Mouse (Mus musculus): ENCODE data around the gene Disp3. TPM values are rescaled to one million over a fixed set of nuclear protein-coding genes. Genes with fewer than 3 reads are reported as not detected.

Gene Disp3
- total RNA-seq, 1 experiment from 2014 or later, result not detected

- no peak for ATAC-seq (ENCODE audit: extremely low read depth, insufficient number of reproducible peaks, low FRiP score, poor library complexity, severe bottlenecking)
Observed at GRCm38 (mm10) chr4:148293319-148293718, 5.6 kb upstream of the Disp3 start.

DNA sequence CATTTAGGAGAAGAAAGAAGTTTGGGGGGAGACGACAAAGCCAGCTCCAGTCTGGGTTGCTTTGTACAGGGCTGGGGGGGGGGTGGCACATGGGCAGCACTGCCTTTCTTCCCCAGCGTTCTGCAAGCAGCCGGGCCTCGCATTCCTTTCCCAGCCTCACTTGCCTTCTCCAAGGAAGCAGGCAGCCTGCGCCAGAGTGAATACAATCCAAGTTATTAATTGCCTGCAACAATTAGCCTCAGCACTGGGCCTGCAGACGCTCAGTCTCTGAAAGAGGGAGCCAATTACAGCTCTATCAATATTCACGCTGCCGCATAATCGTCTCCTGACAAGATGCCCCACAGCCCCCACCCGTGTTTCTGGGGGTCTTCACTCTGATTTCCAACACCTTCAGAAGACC is 4.1 kb upstream of the Disp3 start:
- ATAC-seq (ENCODE audit: extremely low read depth, insufficient number of reproducible peaks, low FRiP score, poor library complexity, severe bottlenecking), result no peak

- ATAC-seq (ENCODE audit: extremely low read depth, insufficient number of reproducible peaks, low FRiP score, poor library complexity, severe bottlenecking), result no peak
Observed at GRCm38 (mm10) chr4:148291080-148291479, 3.3 kb upstream of the Disp3 start.

DNA sequence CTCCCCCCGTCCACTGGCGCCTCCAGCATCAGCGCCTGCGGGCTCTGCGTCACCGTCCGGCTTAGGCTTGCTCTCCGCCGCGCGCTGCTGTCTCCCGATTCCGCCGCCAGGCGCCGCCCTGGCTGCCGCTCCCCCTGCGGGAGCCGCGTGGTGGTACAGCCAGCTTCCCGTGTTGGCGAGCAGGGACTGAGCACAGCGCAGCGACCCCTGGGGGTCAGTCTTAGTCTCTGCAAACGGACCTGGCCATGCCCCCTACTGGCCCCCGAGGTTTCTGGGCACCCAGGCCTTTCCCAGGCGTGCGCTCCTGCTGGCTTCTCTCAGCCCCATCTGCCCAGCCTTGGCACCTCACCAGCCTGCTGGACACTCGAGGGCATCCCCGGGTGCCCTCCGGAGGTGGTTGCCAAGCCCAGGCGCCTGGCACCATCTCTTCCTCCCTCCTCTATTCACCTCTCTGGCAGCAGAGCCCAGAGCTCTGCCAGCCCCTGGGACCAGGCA is 337 bp upstream of the Disp3 start:
- ATAC-seq (ENCODE audit: extremely low read depth, insufficient number of reproducible peaks, low FRiP score, poor library complexity, severe bottlenecking), result no peak

GRCm38 (mm10) chr4:148287041-148287440 is 724 bp downstream of the Disp3 start:
- ATAC-seq (ENCODE audit: extremely low read depth, insufficient number of reproducible peaks, low FRiP score, poor library complexity, severe bottlenecking), result no peak

DNA sequence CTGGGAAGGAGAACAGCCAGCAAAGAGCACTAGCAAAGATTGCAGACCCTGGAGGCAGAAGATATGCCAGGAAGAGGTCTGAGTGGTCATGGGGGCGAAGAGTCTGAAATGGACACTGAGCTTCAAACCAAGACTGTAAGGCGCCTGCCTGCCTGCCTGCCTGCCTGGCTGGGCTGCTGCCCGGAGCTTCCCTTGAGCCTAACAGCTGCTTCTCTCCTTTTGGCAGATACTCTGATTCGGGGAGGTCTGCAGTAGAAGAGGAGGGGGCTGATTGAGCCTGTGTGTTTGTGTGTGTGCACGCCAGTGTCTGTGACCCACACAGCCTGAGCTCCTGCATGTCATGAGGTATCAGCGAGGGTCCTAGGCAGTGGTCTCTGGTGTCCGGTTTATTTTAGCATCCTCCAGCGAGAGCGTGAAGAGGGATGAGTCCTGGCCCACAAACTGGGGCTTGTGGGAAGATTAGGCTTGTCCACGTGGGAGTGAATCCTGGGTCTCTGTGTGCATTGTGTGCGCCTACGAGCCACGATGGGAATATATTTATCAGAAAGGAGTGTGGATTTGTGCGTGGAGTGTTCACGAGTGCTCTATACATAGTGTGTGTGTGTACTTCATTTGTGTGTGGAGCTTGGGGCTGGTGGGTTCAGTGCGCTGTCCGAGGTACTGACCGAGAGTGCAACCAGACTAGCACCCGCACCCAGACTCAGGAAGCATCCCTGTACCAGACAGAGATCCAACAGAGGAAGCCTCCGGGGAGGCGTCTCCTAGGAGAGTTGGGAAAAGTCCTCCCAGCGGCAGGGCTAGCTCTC is 1.3 kb downstream of the Disp3 start:
- no peak for ATAC-seq (ENCODE audit: extremely low read depth, insufficient number of reproducible peaks, low FRiP score, poor library complexity, severe bottlenecking)

DNA sequence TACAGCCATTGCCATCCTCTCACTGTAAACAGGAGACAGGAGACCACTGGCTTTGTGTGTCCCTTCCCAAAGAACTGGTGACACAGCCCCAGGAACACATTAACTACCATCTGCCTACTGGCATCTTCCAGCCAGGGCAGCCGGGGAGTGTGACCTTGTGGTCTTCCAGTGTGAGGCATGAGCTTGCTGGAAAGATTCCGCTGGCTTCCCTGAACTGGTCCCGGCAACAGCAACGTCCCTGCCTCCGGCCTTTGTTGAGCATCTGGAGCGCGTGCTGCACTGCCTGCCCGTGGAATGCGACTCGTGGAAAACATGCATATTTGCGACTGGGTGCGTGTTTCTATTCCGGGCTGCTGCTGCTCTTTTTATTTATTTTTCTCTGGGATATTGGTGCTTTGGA is 3.5 kb downstream of the Disp3 start:
- no peak for ATAC-seq (ENCODE audit: extremely low read depth, insufficient number of reproducible peaks, low FRiP score, poor library complexity, severe bottlenecking)

- no peak for ATAC-seq (ENCODE audit: extremely low read depth, insufficient number of reproducible peaks, low FRiP score, poor library complexity, severe bottlenecking)
Observed at GRCm38 (mm10) chr4:148276816-148277491, 10.8 kb downstream of the Disp3 start.

GRCm38 (mm10) chr4:148274671-148275070 is 13.1 kb downstream of the Disp3 start:
- ATAC-seq (ENCODE audit: extremely low read depth, insufficient number of reproducible peaks, low FRiP score, poor library complexity, severe bottlenecking), result no peak

- no peak for ATAC-seq (ENCODE audit: extremely low read depth, insufficient number of reproducible peaks, low FRiP score, poor library complexity, severe bottlenecking)
Observed at GRCm38 (mm10) chr4:148273229-148273628, 14.5 kb downstream of the Disp3 start.

DNA sequence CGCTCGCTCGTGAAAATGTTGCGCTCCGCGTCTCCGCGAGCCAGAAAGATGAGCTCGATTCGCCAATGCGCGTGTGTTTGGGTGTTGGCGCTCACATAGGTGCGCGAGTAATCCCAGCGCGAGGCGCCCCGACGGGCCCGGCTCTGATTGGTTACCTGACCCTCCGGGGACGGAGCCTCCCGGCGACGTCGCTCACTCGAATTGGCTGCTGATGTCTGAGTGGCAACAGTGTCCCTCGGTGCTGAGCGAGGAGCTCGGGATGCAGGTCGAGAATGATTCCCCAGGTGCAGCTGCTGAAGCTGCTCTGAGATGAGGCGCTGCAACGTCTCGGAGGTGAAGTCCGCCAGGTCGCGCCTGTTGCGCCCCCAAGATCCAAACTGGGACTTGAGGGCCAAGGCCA is 16.1 kb downstream of the Disp3 start:
- ATAC-seq (ENCODE audit: extremely low read depth, insufficient number of reproducible peaks, low FRiP score, poor library complexity, severe bottlenecking), result no peak

DNA sequence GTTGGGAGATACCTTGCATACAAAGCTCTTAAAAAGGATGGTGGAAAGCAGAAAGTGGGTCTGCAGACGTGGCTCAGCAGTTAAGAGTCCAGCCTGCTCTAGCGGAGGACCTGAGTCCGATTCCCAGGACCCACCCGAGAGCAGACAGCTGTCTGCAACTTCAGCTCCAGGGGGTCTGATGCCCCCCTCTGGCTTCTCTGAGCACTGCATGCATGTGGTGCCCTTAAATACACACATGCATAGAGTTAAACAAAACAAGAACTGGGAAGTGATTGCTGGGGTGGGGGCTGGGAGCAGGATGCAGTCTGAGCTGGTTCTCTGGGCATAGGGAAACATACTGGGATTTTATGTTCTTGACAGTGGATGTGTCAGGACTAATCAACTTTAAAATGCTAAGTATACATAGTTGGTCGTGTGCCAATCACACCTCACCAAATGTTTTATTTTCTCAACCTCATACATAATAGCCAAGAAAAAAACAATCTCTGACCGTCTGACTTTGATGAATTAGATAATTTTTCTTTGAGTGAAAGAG is 20.7 kb downstream of the Disp3 start:
- no peak for ATAC-seq (ENCODE audit: extremely low read depth, insufficient number of reproducible peaks, low FRiP score, poor library complexity, severe bottlenecking)

DNA sequence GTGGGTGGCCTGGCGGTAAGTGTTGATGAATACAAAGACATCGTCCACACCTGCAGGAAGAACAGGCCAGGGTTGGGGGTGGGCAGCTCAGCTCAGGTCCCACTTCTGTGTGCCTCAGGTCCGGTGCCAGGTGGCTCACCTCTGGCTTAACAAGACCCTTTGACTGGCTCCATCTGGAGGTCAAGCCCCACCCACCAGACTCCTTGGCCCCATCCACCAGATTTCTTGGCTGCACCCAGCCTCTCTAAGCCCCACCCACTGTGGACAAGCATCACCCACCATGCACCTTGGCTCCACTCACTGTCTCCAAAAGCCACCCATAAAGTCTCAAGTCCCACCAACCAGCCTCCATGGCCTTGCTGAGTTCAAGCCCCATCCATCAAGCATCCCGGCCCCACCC is 27.8 kb downstream of the Disp3 start:
- no peak for ATAC-seq (ENCODE audit: extremely low read depth, insufficient number of reproducible peaks, low FRiP score, poor library complexity, severe bottlenecking)

DNA sequence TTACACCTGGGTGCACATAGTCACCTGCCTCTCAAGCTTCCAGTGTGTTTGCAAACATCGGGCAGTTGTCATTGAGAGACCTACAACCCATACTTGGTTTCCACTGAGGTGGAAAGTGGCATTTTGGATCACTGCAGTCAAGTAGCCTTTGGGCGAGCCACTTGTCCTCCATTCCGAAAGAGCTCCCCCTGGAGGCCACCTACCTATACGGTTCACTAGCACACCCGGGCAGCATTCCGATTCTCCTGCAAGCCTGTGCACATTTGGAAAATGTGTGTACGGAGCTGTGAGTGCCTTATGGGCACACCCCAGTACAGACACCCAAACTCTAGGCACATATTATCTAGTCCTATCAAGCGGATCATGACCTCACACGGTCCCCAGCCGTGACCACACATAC is 38.4 kb downstream of the Disp3 start:
- ATAC-seq (ENCODE audit: extremely low read depth, insufficient number of reproducible peaks, low FRiP score, poor library complexity, severe bottlenecking), result no peak

DNA sequence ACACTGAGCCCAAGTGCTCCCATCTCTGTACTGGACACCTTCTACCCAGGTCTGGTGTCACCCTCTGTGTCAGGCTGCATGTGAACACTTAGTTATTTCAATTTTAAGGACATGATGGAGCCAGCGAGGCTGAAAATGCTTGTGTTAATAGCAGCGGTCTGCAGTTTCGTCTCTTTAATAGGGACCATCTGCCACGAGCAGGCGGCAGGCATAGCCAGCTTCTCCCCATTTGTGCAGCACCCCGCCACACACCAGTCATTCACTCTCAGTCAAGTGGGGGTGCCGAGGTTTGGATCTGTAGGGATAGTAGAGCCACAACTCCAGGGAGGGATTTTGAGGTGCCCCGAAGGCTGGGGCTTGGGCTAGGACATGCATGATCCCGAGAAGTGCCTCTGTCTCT is 47.4 kb downstream of the Disp3 start:
- no peak for ATAC-seq (ENCODE audit: extremely low read depth, insufficient number of reproducible peaks, low FRiP score, poor library complexity, severe bottlenecking)

- no peak for ATAC-seq (ENCODE audit: extremely low read depth, insufficient number of reproducible peaks, low FRiP score, poor library complexity, severe bottlenecking)
Observed at GRCm38 (mm10) chr4:148239474-148240130, 48.2 kb downstream of the Disp3 start.

DNA sequence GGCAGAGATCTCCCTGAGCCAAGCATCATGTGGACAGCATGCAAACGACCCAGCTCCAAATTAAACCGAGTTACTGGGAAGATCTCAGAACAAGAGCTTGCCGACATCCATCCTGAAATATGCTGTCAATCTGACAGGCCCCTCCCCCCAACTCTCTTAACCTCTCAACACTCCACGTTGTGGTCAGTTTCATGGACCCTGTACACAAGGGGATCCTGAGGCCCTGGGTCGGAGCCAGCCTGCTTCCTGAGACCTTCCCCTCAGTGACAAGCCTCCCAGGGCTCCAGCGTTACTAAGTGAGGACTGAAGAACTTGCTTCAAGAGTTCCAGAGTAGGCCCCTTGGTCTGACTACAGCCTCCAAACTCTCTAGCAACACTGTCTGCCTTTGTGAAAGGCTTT is 48.8 kb downstream of the Disp3 start:
- ATAC-seq (ENCODE audit: extremely low read depth, insufficient number of reproducible peaks, low FRiP score, poor library complexity, severe bottlenecking), result no peak

DNA sequence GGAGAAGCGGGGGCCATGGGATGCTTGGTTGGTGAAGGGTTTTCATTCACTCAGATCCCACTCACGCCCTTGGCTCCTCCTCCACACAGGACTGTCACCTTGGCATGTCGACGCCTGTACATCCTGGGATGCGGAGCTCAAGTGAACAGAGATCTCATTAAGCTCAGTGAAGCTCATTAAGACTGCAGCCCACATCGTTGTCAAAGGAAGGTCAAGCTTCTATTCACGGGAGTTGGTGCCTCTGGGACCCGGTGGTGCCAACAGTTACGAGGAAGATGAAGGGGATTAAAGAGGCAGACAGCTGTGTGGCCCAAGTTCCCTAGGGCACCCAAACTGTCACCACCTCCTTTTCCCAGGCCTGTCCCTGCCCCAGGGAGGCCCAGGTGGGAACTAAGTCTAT is 49.5 kb downstream of the Disp3 start:
- no peak for ATAC-seq (ENCODE audit: extremely low read depth, insufficient number of reproducible peaks, low FRiP score, poor library complexity, severe bottlenecking)

GRCm38 (mm10) chr4:148236664-148237063 is 51.1 kb downstream of the Disp3 start:
- ATAC-seq (ENCODE audit: extremely low read depth, insufficient number of reproducible peaks, low FRiP score, poor library complexity, severe bottlenecking), result no peak

DNA sequence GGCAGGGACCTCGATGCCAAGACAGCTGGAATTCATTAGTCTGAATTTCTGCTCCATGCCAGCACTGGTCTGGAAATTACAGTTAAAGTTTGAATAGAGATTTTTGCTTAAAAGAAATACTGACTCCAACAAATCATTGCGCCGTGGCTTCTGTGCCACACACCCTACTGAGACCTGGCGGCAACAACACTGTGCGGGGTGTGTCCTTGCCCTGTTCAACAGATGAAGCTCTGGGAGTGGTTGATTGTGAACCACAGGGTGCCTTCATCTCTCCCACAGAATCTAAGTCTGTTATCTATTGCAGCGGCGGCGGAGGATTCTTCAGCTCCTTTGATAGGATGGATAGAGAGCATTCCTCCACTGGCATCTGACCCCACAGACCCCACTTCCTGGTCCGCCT is 54.7 kb downstream of the Disp3 start:
- no peak for ATAC-seq (ENCODE audit: extremely low read depth, insufficient number of reproducible peaks, low FRiP score, poor library complexity, severe bottlenecking)
